Mouse (Mus musculus) kidney, adult 2 months (tissue): Measurements from ENCODE around the gene Rnf2. TPM values are rescaled to one million over a fixed set of nuclear protein-coding genes. Genes with fewer than 3 reads are reported as not detected.

ENCODE experiments used
- DNase-seq: peaks from one replicate; pipeline ENCODE4 v3.0.0; 2021
- H3K27ac ChIP-seq: fragments of 200-500 bp; 2 replicates; pipeline ENCODE4 v1.5.1; 2012; ENCODE audit warnings: low read depth, low read length, control low read depth, inconsistent platforms; ENCODE audit not compliant: insufficient read depth
- H3K27me3 ChIP-seq: fragments of 200-500 bp; replicated peaks from 2 replicates; pipeline ENCODE4 v1.6.1; 2012; ENCODE audit warnings: mild to moderate bottlenecking, moderate library complexity, low read length, inconsistent platforms; ENCODE audit not compliant: control insufficient read depth, insufficient read depth
- H3K36me3 ChIP-seq: fragments of 200-500 bp; 2 replicates; pipeline ENCODE4 v1.6.1; 2012; ENCODE audit warnings: mild to moderate bottlenecking, moderate library complexity, low read length, inconsistent platforms; ENCODE audit not compliant: control insufficient read depth, insufficient read depth
- H3K4me1 ChIP-seq: fragments of 200-500 bp; 2 replicates; pipeline ENCODE4 v1.6.1; 2011; ENCODE audit warnings: low read length; ENCODE audit not compliant: control insufficient read depth, insufficient read depth
- H3K4me3 ChIP-seq: fragments of 200-500 bp; 2 replicates; pipeline ENCODE4 v1.5.1; 2011; ENCODE audit warnings: mild to moderate bottlenecking, low read depth, low read length, control low read depth; ENCODE audit not compliant: insufficient read depth
- CTCF ChIP-seq: fragments of 200-500 bp; conservative IDR thresholded peaks from 2 replicates; pipeline ENCODE4 v1.5.1; 2011; ENCODE audit warnings: low read depth, mild to moderate bottlenecking, control low read depth, low read length, moderate library complexity, mixed read lengths; ENCODE audit not compliant: insufficient read depth, insufficient read length
- POLR2A ChIP-seq: fragments of 200-500 bp; IDR thresholded peaks from one replicate; pipeline ENCODE4 v1.6.1; 2011; ENCODE audit warnings: low read depth, low read length, control low read depth
- WGBS: fragments of 180-500 bp; shearing (Covaris S2); methylation state at CpG from one replicate; pipeline ENCODE4 v1.1.7; 2018; 5-methylcytosine and 5-hydroxymethylcytosine counted together
- polyA plus RNA-seq: library from polyadenylated mRNA; depleted of rRNA; stranded (reverse); fragments of >200 nt; gene quantifications from 2 replicates; pipeline ENCODE4 v1.2.3, GENCODE M21; 2012

Gene Rnf2
- polyA plus RNA-seq, 1 experiment = 16.4 TPM

- no peak for TF ChIP-seq POLR2A
- TF ChIP-seq CTCF = no peak
- Histone ChIP-seq H3K27me3 (no peaks in the 10 kb centered on the region), H3K4me3 (no peak overlapping the region), H3K27ac (no peak overlapping the region), H3K36me3 (no peaks in the 10 kb centered on the region), H3K4me1 (no peaks in the 10 kb centered on the region)
- DNase-seq = no peak
- 83% methylated on average over 3 of the region's 3 CpGs for WGBS
Measured at GRCm38 (mm10) chr1:151526701-151527100, 25.9 kb upstream of the Rnf2 start.

GRCm38 (mm10) chr1:151517571-151518250 is 17.0 kb upstream of the Rnf2 start:
- DNase-seq = no peak
- H3K4me1 ChIP-seq = no peaks in the 10 kb centered on the region
- TF ChIP-seq CTCF (no peak), POLR2A (no peak)
- 91% methylated on average over 12 of the region's 15 CpGs for WGBS
- no peaks in the 10 kb centered on the region for H3K36me3 ChIP-seq
- H3K27ac ChIP-seq = no peak overlapping the region
- H3K4me3 ChIP-seq = no peak overlapping the region
- H3K27me3 ChIP-seq = no peaks in the 10 kb centered on the region; the same call in 1 of the 2 replicates

- Histone ChIP-seq H3K27ac (no peak overlapping the region), H3K36me3 (no peaks in the 10 kb centered on the region), H3K27me3 (no peaks in the 10 kb centered on the region; the same call in 1 of the 2 replicates), H3K4me1 (no peaks in the 10 kb centered on the region), H3K4me3 (no peak overlapping the region)
- TF ChIP-seq POLR2A (no peak), CTCF (no peak)
- WGBS = 98% methylated on average over 3 of the region's 3 CpGs
- DNase-seq = no peak
Measured at GRCm38 (mm10) chr1:151516871-151517270, 16.1 kb upstream of the Rnf2 start.

GRCm38 (mm10) chr1:151515733-151516132 is 15.0 kb upstream of the Rnf2 start:
- Histone ChIP-seq H3K4me1 (no peaks in the 10 kb centered on the region), H3K36me3 (no peaks in the 10 kb centered on the region), H3K4me3 (no peak overlapping the region), H3K27me3 (no peaks in the 10 kb centered on the region; the same call in 1 of the 2 replicates), H3K27ac (no peak overlapping the region)
- WGBS = 92% methylated on average over 1 of the region's 1 CpGs
- TF ChIP-seq POLR2A (no peak), CTCF (no peak)
- no peak for DNase-seq

GRCm38 (mm10) chr1:151514119-151514518 is 13.4 kb upstream of the Rnf2 start:
- TF ChIP-seq CTCF = no peak
- TF ChIP-seq POLR2A = no peak
- Histone ChIP-seq H3K36me3 (no peaks in the 10 kb centered on the region), H3K4me3 (no peak overlapping the region), H3K27me3 (no peaks in the 10 kb centered on the region), H3K4me1 (no peaks in the 10 kb centered on the region), H3K27ac (no peak overlapping the region)
- 80% methylated on average over 4 of the region's 4 CpGs for WGBS
- no peak for DNase-seq

GRCm38 (mm10) chr1:151510811-151511210 is 10.1 kb upstream of the Rnf2 start:
- no peak for DNase-seq
- Histone ChIP-seq H3K4me3 (no peak overlapping the region), H3K27ac (no peak overlapping the region), H3K4me1 (no peaks in the 10 kb centered on the region), H3K36me3 (no peaks in the 10 kb centered on the region), H3K27me3 (no peaks in the 10 kb centered on the region)
- TF ChIP-seq CTCF (no peak), POLR2A (no peak)
- WGBS = 34% methylated on average over 4 of the region's 4 CpGs

GRCm38 (mm10) chr1:151499815-151500501 is 797 bp downstream of the Rnf2 start:
- no peaks in the 10 kb centered on the region for H3K27me3 ChIP-seq
- TF ChIP-seq POLR2A (no peak), CTCF (no peak)
- WGBS = 2% methylated on average over 57 of the region's 59 CpGs
- H3K27ac ChIP-seq = peak overlapping the region; percentile 58; the same call in 1 of the 2 replicates
- H3K4me1 ChIP-seq = peaks cover 12% of the 10 kb centered on the region
- H3K4me3 ChIP-seq = peak overlapping the region; percentile 78
- DNase-seq = peak; percentile 60
- no peaks in the 10 kb centered on the region for H3K36me3 ChIP-seq
